Mouse (Mus musculus) thymus, postnatal 0 days (tissue): ENCODE results near the gene Stk36. TPM values are rescaled to one million over a fixed set of nuclear protein-coding genes. Genes with fewer than 3 reads are reported as not detected.

ENCODE experiments used
- DNase-seq: peaks from one replicate; pipeline ENCODE4 v3.0.0-alpha.2; 2015; ENCODE audit warnings: low spot score
- microRNA-seq: library from miRNA; unstranded; fragments of <30 nt; microRNA quantifications from one replicate; pipeline ENCODE4, GENCODE M21; 2016; ENCODE audit warnings: borderline number of aligned reads
- polyA plus RNA-seq: library from polyadenylated mRNA; unstranded; fragments of >200 nt; fragmentation: Nextera tagmentation; extraction: Ambion mirVana; gene quantifications from 2 replicates; pipeline ENCODE4 v1.2.1, GENCODE M21; 2015

Stk36 gene
- polyA plus RNA-seq, 1 experiment from 2014 or later = 1.3 TPM

GRCm38 (mm10) chr1:74665153-74665552 lies 63.9 kb downstream of the Stk36 start:
- no peak for DNase-seq

- DNase-seq = no peak
These were observed 67.1 kb downstream of the Stk36 start for GRCm38 (mm10) chr1:74668371-74668770.

GRCm38 (mm10) chr1:74672731-74673130 lies 71.5 kb downstream of the Stk36 start:
- no peak for DNase-seq

GRCm38 (mm10) chr1:74676863-74677262 lies 75.6 kb downstream of the Stk36 start:
- DNase-seq = no peak

GRCm38 (mm10) chr1:74677843-74678242 lies 76.6 kb downstream of the Stk36 start:
- DNase-seq = no peak

Small RNA genes lying within 50 kb of the gene (microRNA-seq; reads per million reads assigned to microRNA genes)
- not detected for gene Gm25035

Other genes with a start within 250 kb of the Stk36 start
- 0.20 and 0.33 TPM in 2 replicates for gene Catip, start 239.3 kb upstream of the Stk36 start, polyA plus RNA-seq
- 5.6 and 6.1 TPM in 2 replicates for gene Slc11a1, start 226.2 kb upstream of the Stk36 start, polyA plus RNA-seq
- gene Ctdsp1, start 209.9 kb upstream of the Stk36 start, polyA plus RNA-seq = 55.5 and 56.1 TPM in 2 replicates
- 0.29 and 0.30 TPM in 2 replicates for gene Vil1, start 192.1 kb upstream of the Stk36 start, polyA plus RNA-seq
- 63.2 and 66.6 TPM in 2 replicates for gene Cnot9, start 95.4 kb upstream of the Stk36 start, polyA plus RNA-seq
- 0.53 and 1.1 TPM in 2 replicates for gene Plcd4, start 58.6 kb upstream of the Stk36 start, polyA plus RNA-seq
- 20.8 and 21.9 TPM in 2 replicates for gene Usp37, start 57.2 kb upstream of the Stk36 start, polyA plus RNA-seq
- 4.3 and 4.7 TPM in 2 replicates for gene Zfp142, start 13.2 kb upstream of the Stk36 start, polyA plus RNA-seq
- 14.0 and 14.2 TPM in 2 replicates for gene Bcs1l, start 13.2 kb upstream of the Stk36 start, polyA plus RNA-seq
- 27.7 and 29.7 TPM in 2 replicates for gene Rnf25, start within 50 bp of the Stk36 start, polyA plus RNA-seq
- gene Ttll4, start 60.3 kb downstream of the Stk36 start, polyA plus RNA-seq = 8.9 and 10.0 TPM in 2 replicates
- 4.0 and 5.1 TPM in 2 replicates for gene Cyp27a1, start 112.1 kb downstream of the Stk36 start, polyA plus RNA-seq
- 0.16 TPM in 1 of 2 replicates, not detected in the other for gene Prkag3, start 147.8 kb downstream of the Stk36 start, polyA plus RNA-seq
- gene Wnt6, start 170.4 kb downstream of the Stk36 start, polyA plus RNA-seq = 1.6 and 2.6 TPM in 2 replicates
- gene Wnt10a, start 190.1 kb downstream of the Stk36 start, polyA plus RNA-seq = 1.6 and 1.9 TPM in 2 replicates